Mouse (Mus musculus): ENCODE results near the gene Stra6. TPM values are rescaled to one million over a fixed set of nuclear protein-coding genes. Genes with fewer than 3 reads are reported as not detected.

Stra6 gene
- total and polyA plus RNA-seq, 3 experiments = 0.08 to 0.09 (median 0.08) TPM

- Histone ChIP-seq H3K9me3 (replicated peaks; ENCODE audit: low read length) (no peaks in the 10 kb centered on the region), H3K27me3 (replicated peaks) (peaks cover 29% of the 10 kb centered on the region), H3K9ac (ENCODE audit: insufficient read depth, low read depth) (no peak overlapping the region), H3K4me3 (replicated peaks in 1 of 3; ENCODE audit: low read depth in 2 of 3, low read length in 2 of 3, poor library complexity in 1 of 3) (no peak overlapping the region), H3K4me2 (ENCODE audit: insufficient read depth, low read depth, poor library complexity, severe bottlenecking) (no peak overlapping the region), H3K27ac (ENCODE audit: insufficient read depth, low read depth) (no peak overlapping the region), H3K36me3 (replicated peaks in 1 of 2; ENCODE audit: control insufficient read depth in 1 of 2, insufficient read depth in 1 of 2, low read length in 1 of 2) (no peaks in the 10 kb centered on the region), H3K4me1 (ENCODE audit: control insufficient read depth in 1 of 2, insufficient read depth in 2 of 2) (peaks cover 0 to 11% of the 10 kb centered on the region in 2 experiments; a peak in 2 of 4 replicates), H3K79me2 (replicated peaks; ENCODE audit: control insufficient read depth, extremely low read depth, insufficient read depth, poor library complexity, severe bottlenecking) (no peaks in the 10 kb centered on the region)
- no peak for DNase-seq (ENCODE audit: extremely low read depth)
- in situ Hi-C loops (cut with MboI; ENCODE audit: low pct_ligation_motif_present, low pct_unique_long_range_greater_than_20kb, low sequenced_read_pairs) = no loop called here
- TF ChIP-seq HCFC1 (IDR thresholded peaks at IDR 0.05; ENCODE audit: low read depth, low read length) = no peak
- TF ChIP-seq SIN3A (IDR thresholded peaks at IDR 0.05; ENCODE audit: low read length) = no peak
- no peak for TF ChIP-seq JUN (IDR thresholded peaks at IDR 0.05; ENCODE audit: insufficient read depth, low read depth, low read length)
- TF ChIP-seq CHD1 (IDR thresholded peaks at IDR 0.05; ENCODE audit: low read depth, low read length) = no peak
- TF ChIP-seq IRF4 (IDR thresholded peaks at IDR 0.05; ENCODE audit: low read depth, low read length) = no peak
- TF ChIP-seq ETS1 (conservative IDR thresholded peaks at IDR 0.05; ENCODE audit: low read depth, low read length) = no peak
- TF ChIP-seq RAD21 (IDR thresholded peaks at IDR 0.05; ENCODE audit: low read depth, low read length) = no peak
- TF ChIP-seq POLR2AphosphoS2 (IDR thresholded peaks at IDR 0.05; ENCODE audit: low read depth, low read length) = no peak
- no peak for TF ChIP-seq TCF12 (IDR thresholded peaks at IDR 0.05; ENCODE audit: low read depth, low read length)
- TF ChIP-seq NRF1 (IDR thresholded peaks at IDR 0.05; ENCODE audit: low read depth, low read length) = no peak
- TF ChIP-seq USF2 (conservative IDR thresholded peaks at IDR 0.05; ENCODE audit: low read depth, low read length) = no peak
- TF ChIP-seq KAT2A (IDR thresholded peaks at IDR 0.05; ENCODE audit: insufficient replicate concordance, low read length) = no peak
- dilution Hi-C loops (cut with MboI; ENCODE audit: extremely low pct_ligation_motif_present, extremely low pct_unique_long_range_greater_than_20kb, low sequenced_read_pairs) = no loop called here
Measured at GRCm38 (mm10) chr9:58158541-58159311, 95.1 kb downstream of the Stra6 start.

GRCm38 (mm10) chr9:58159855-58160254 lies 96.3 kb downstream of the Stra6 start:
- no peak overlapping the region for H3K4me3 ChIP-seq (replicated peaks in 1 of 3; ENCODE audit: low read depth in 2 of 3, low read length in 2 of 3, poor library complexity in 1 of 3)
- no peak for TF ChIP-seq CHD2 (IDR thresholded peaks at IDR 0.05; ENCODE audit: low read length)
- no peak for TF ChIP-seq SIN3A (IDR thresholded peaks at IDR 0.05; ENCODE audit: low read length)
- TF ChIP-seq GABPA (IDR thresholded peaks at IDR 0.05; ENCODE audit: insufficient replicate concordance, low read depth, low read length) = no peak
- no peak for TF ChIP-seq MYC (IDR thresholded peaks at IDR 0.05; ENCODE audit: low read depth, low read length)
- no peak for TF ChIP-seq E2F4 (IDR thresholded peaks at IDR 0.05; ENCODE audit: insufficient replicate concordance, low read depth, low read length)
- TF ChIP-seq ELF1 (IDR thresholded peaks at IDR 0.05; ENCODE audit: low read depth, low read length) = no peak
- TF ChIP-seq ZKSCAN1 (IDR thresholded peaks at IDR 0.05; ENCODE audit: borderline replicate concordance, low read depth, low read length) = no peak
- no peak for TF ChIP-seq IRF4 (IDR thresholded peaks at IDR 0.05; ENCODE audit: low read depth, low read length)
- no peak for TF ChIP-seq JUND (conservative IDR thresholded peaks at IDR 0.05; ENCODE audit: low read depth, low read length)
- no peak for TF ChIP-seq ZMIZ1 (IDR thresholded peaks at IDR 0.05; ENCODE audit: low read depth, low read length)
- TF ChIP-seq ZNF384 (IDR thresholded peaks at IDR 0.05; ENCODE audit: low read depth, low read length) = no peak
- TF ChIP-seq KAT2A (IDR thresholded peaks at IDR 0.05; ENCODE audit: insufficient replicate concordance, low read length) = no peak
- TF ChIP-seq UBTF (IDR thresholded peaks at IDR 0.05; ENCODE audit: low read depth, low read length) = no peak
- no peak for TF ChIP-seq POLR2A (IDR thresholded peaks at IDR 0.05; ENCODE audit: low read depth, low read length)
- no peak for TF ChIP-seq CHD1 (IDR thresholded peaks at IDR 0.05; ENCODE audit: low read depth, low read length)
- TF ChIP-seq POLR2AphosphoS2 (IDR thresholded peaks at IDR 0.05; ENCODE audit: low read depth, low read length) = no peak
- no peak for TF ChIP-seq SMC3 (IDR thresholded peaks at IDR 0.05; ENCODE audit: low read depth, low read length)
- no peak for TF ChIP-seq MAZ (IDR thresholded peaks at IDR 0.05; ENCODE audit: low read depth, low read length)
- no peak for TF ChIP-seq NELFE (IDR thresholded peaks at IDR 0.05; ENCODE audit: low read depth, low read length)
- no peak for DNase-seq (ENCODE audit: extremely low read depth)
- dilution Hi-C loops (cut with MboI; ENCODE audit: extremely low pct_ligation_motif_present, extremely low pct_unique_long_range_greater_than_20kb, low sequenced_read_pairs) = no loop called here
- H3K27me3 ChIP-seq (replicated peaks) = peaks cover 19% of the 10 kb centered on the region
- no peaks in the 10 kb centered on the region for H3K79me2 ChIP-seq (replicated peaks; ENCODE audit: control insufficient read depth, extremely low read depth, insufficient read depth, poor library complexity, severe bottlenecking)
- in situ Hi-C loops (cut with MboI; ENCODE audit: low pct_ligation_motif_present, low pct_unique_long_range_greater_than_20kb, low sequenced_read_pairs) = no loop called here
- H3K4me1 ChIP-seq (ENCODE audit: control insufficient read depth in 1 of 2, insufficient read depth in 2 of 2) = peaks cover 0 to 11% of the 10 kb centered on the region in 2 experiments; a peak in 2 of 4 replicates
- no peaks in the 10 kb centered on the region for H3K9me3 ChIP-seq (replicated peaks; ENCODE audit: low read length)
- H3K4me2 ChIP-seq (ENCODE audit: insufficient read depth, low read depth, poor library complexity, severe bottlenecking) = no peak overlapping the region
- no peaks in the 10 kb centered on the region for H3K36me3 ChIP-seq (replicated peaks in 1 of 2; ENCODE audit: control insufficient read depth in 1 of 2, insufficient read depth in 1 of 2, low read length in 1 of 2)
- H3K9ac ChIP-seq (ENCODE audit: insufficient read depth, low read depth) = no peak overlapping the region
- H3K27ac ChIP-seq (ENCODE audit: insufficient read depth, low read depth) = no peak overlapping the region

All from CH12.LX (cell line).